In the genomic region with DNA sequence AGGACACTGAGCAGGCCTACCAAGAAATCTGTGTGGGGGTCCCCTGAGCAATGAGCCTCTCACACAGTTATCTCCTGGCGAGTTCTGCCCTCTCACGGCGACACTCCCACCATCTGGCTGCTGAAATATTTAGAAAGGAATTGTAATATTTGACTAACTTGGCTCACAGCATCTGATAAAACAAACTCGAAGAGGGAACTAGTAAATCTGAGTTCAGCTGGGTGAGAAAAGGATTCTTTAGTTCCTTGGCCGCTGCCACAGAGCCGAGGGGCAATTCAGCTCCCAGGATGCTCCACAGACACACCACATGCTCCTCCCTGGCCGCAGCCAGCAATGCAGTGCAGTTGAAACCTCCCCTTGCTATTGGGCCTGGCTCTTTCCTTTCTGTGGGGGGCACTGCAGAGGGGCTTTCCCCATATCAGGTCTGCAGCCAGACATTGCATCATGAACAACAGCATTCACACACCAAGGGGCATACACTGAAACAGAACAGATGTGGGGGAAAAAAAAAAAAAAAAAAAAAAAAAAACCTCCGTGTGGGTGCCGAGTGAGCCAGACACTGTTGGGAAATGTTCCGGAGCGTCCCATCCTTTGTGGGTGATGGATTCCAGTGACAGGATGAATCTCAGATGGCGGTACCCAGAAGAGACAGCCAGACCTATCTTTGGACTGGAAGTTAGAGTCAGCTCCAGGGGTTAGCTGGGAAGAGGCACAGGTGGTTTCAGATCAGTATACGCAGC, we compare ENCODE assay signal across 19 mouse cellular contexts. TPM values are rescaled to one million over a fixed set of nuclear protein-coding genes. Genes with fewer than 3 reads are reported as not detected.
DNase-seq lines count a peak whose midpoint lies in the region; ATAC-seq and TF ChIP-seq lines count a peak whose summit lies in the region.
"Had no signal": no experiment of that assay in that cellular context is flagged by ENCODE, and none has a peak within 500 bp of the region (broad histone marks: within the 10 kb centered on the region; RNA-seq: fewer than 3 reads in every experiment).

No protein-coding gene starts in this region.

- intact Hi-C loops in heart, postnatal 25 days (cut with DNase I), result no loop called here

- DNase-seq in cerebellum, adult 9-10 months, result peak; percentile 19
- DNase-seq in heart, postnatal 25 days (ENCODE audit: low spot score), result no peak
- no peak for DNase-seq in neural tube, embryonic 10.5 days (ENCODE audit: extremely low spot score, low spot score)
- DNase-seq in embryo, embryonic 9.5 days (ENCODE audit: extremely low spot score), result no peak
- no peak for DNase-seq in kidney, adult 2 months
- DNase-seq: thymus, adult 2 months had no signal

- H3K9ac ChIP-seq in heart, embryonic 15.5 days, result no peak overlapping the region
- H3K9ac ChIP-seq in neural tube, embryonic 13.5 days, result no peak overlapping the region
- H3K9ac ChIP-seq: embryonic facial prominence, embryonic 15.5 days; forebrain, embryonic 12.5 days; hindbrain, embryonic 13.5 days; liver, embryonic 14.5 days; neural tube, embryonic 12.5 days had no signal

- no peak overlapping the region for H3K4me3 ChIP-seq in heart, embryonic 15.5 days
- H3K4me3 ChIP-seq in neural tube, embryonic 13.5 days, result no peak overlapping the region
- H3K4me3 ChIP-seq in kidney, adult 2 months (ENCODE audit: insufficient read depth, low read depth, low read length), result no peak overlapping the region
- H3K4me3 ChIP-seq: embryonic facial prominence, embryonic 15.5 days; forebrain, embryonic 12.5 days; hindbrain, embryonic 13.5 days; limb, embryonic 10.5 days; neural tube, embryonic 12.5 days had no signal

- H3K9me3 ChIP-seq in heart, embryonic 15.5 days (replicated peaks), result no peaks in the 10 kb centered on the region
- no peaks in the 10 kb centered on the region for H3K9me3 ChIP-seq in neural tube, embryonic 13.5 days
- H3K9me3 ChIP-seq: embryonic facial prominence, embryonic 15.5 days; forebrain, embryonic 12.5 days; hindbrain, embryonic 13.5 days; limb, embryonic 10.5 days; neural tube, embryonic 12.5 days had no signal

- 0 out of 2 replicates have a peak overlapping the region, but pooled peaks have one; percentile 13 for H3K4me2 ChIP-seq in heart, embryonic 15.5 days
- H3K4me2 ChIP-seq in neural tube, embryonic 13.5 days, result no peak overlapping the region
- H3K4me2 ChIP-seq: embryonic facial prominence, embryonic 15.5 days; forebrain, embryonic 12.5 days; neural tube, embryonic 12.5 days had no signal

- WGBS in heart, embryonic 15.5 days, result 41% methylated on average over 13 of the region's 13 CpGs
- WGBS in neural tube, embryonic 13.5 days, result 52% methylated on average over 13 of the region's 13 CpGs
- 80% methylated on average over 13 of the region's 13 CpGs for WGBS in kidney, adult 2 months

- H3K4me1 ChIP-seq in heart, embryonic 15.5 days (replicated peaks), result peaks cover 38% of the 10 kb centered on the region
- H3K4me1 ChIP-seq in neural tube, embryonic 13.5 days (replicated peaks), result peaks cover 64% of the 10 kb centered on the region
- no peaks in the 10 kb centered on the region for H3K4me1 ChIP-seq in kidney, adult 2 months (ENCODE audit: control insufficient read depth, insufficient read depth, low read length)

- no peak overlapping the region for H3K27ac ChIP-seq in heart, embryonic 15.5 days
- H3K27ac ChIP-seq in neural tube, embryonic 13.5 days (replicated peaks), result peak overlapping the region; percentile 13; the same call in 1 of the 2 replicates
- H3K27ac ChIP-seq in kidney, adult 2 months (ENCODE audit: insufficient read depth, low read depth, low read length), result no peak overlapping the region
- H3K27ac ChIP-seq: embryonic facial prominence, embryonic 15.5 days; forebrain, embryonic 12.5 days; hindbrain, embryonic 13.5 days; kidney, postnatal 0 days; limb, embryonic 10.5 days; liver, embryonic 14.5 days; neural tube, embryonic 12.5 days had no signal

- TF ChIP-seq POLR2A in kidney, adult 2 months (IDR thresholded peaks at IDR 0.05; ENCODE audit: low read depth, low read length), result no peak

- no peak for ATAC-seq in cerebellum, adult (ENCODE audit: insufficient number of reproducible peaks, low FRiP score, low TSS enrichment)
- no peak for ATAC-seq in heart, embryonic 15.5 days (replicated peaks; ENCODE audit: insufficient number of reproducible peaks, insufficient read depth, low FRiP score, low read depth)
- no peak for ATAC-seq in neural tube, embryonic 13.5 days (ENCODE audit: low read depth)
- ATAC-seq: activated CD4-positive, CD25-positive, alpha-beta regulatory T cell, adult 4 months; intestine, embryonic 16.5 days; midbrain, embryonic 16.5 days had no signal

- TF ChIP-seq CTCF in kidney, adult 2 months (conservative IDR thresholded peaks at IDR 0.05; ENCODE audit: insufficient read depth, insufficient read length, low read depth, low read length), result no peak

- H3K27me3 ChIP-seq in heart, embryonic 15.5 days, result peaks cover 12% of the 10 kb centered on the region; the same call in 1 of the 2 replicates
- H3K27me3 ChIP-seq in neural tube, embryonic 13.5 days, result peaks cover 27% of the 10 kb centered on the region
- 0 out of 2 replicates have a peak, but pooled peaks cover 1% of the 10 kb centered on the region for H3K27me3 ChIP-seq in kidney, adult 2 months (replicated peaks; ENCODE audit: control insufficient read depth, insufficient read depth, low read length)

- H3K36me3 ChIP-seq in heart, embryonic 15.5 days, result no peaks in the 10 kb centered on the region
- H3K36me3 ChIP-seq in neural tube, embryonic 13.5 days, result no peaks in the 10 kb centered on the region
- H3K36me3 ChIP-seq in kidney, adult 2 months (ENCODE audit: control insufficient read depth, insufficient read depth, low read length), result no peaks in the 10 kb centered on the region
- H3K36me3 ChIP-seq: embryonic facial prominence, embryonic 15.5 days; forebrain, embryonic 12.5 days; hindbrain, embryonic 13.5 days; limb, embryonic 10.5 days; neural tube, embryonic 12.5 days had no signal

RNA-seq across cellular contexts. Expression of a gene that starts 3.6 kb away (rescaled TPM):
- 3.3 and 3.4 TPM in 2 replicates for polyA plus RNA-seq in heart, embryonic 15.5 days (2015; fragmentation: Nextera tagmentation; extraction: Ambion mirVana)
- total RNA-seq in heart, postnatal 25 days (2021), result 10 to 100 TPM; 29.9 to 42.3 TPM
- 2.3 and 3.1 TPM in 2 replicates for polyA plus RNA-seq in neural tube, embryonic 13.5 days (2015; fragmentation: Nextera tagmentation; extraction: Ambion mirVana)
- 1.5 and 1.9 TPM in 2 replicates for polyA plus RNA-seq in kidney, adult 2 months (2012; rRNA removed)
- polyA plus RNA-seq: activated CD4-positive, CD25-positive, alpha-beta regulatory T cell, adult 4 months had no signal
